Mouse (Mus musculus): ENCODE data around the gene Flvcr2. TPM values are rescaled to one million over a fixed set of nuclear protein-coding genes. Genes with fewer than 3 reads are reported as not detected.
A peak's percentile ranks its signal among the peaks of the same experiment; 100 is the strongest.

Flvcr2 gene
- polyA plus RNA-seq, 1 experiment, result 0.60 TPM

GRCm38 (mm10) chr12:85809726-85810125 is 63.4 kb downstream of the Flvcr2 start:
- TF ChIP-seq CTCF (IDR thresholded peaks at IDR 0.05; ENCODE audit: extremely low read depth, insufficient read depth, insufficient read length, insufficient replicate concordance), result no peak
- no peak for TF ChIP-seq POLR2A (IDR thresholded peaks at IDR 0.05; ENCODE audit: low read depth, low read length)
- 72% methylated on average over 6 of the region's 6 CpGs for WGBS
- Histone ChIP-seq H3K36me3 (ENCODE audit: control insufficient read depth, insufficient read depth, low read length) (peaks cover 6% of the 10 kb centered on the region; the same call in 1 of the 2 replicates), H3K4me3 (ENCODE audit: extremely low read depth, insufficient read depth, insufficient read length) (no peak overlapping the region), H3K27me3 (ENCODE audit: control insufficient read depth, insufficient read depth, low read length) (no peaks in the 10 kb centered on the region), H3K27ac (ENCODE audit: insufficient read depth, low read length) (no peak overlapping the region), H3K4me1 (ENCODE audit: control insufficient read depth, insufficient read depth, insufficient read length) (no peaks in the 10 kb centered on the region)
- no peak for DNase-seq (ENCODE audit: low read depth in 1 of 2, low spot score in 2 of 2)

- TF ChIP-seq POLR2A (IDR thresholded peaks at IDR 0.05; ENCODE audit: low read depth, low read length) (no peak), CTCF (IDR thresholded peaks at IDR 0.05; ENCODE audit: extremely low read depth, insufficient read depth, insufficient read length, insufficient replicate concordance) (no peak)
- no peak overlapping the region for H3K4me3 ChIP-seq (ENCODE audit: extremely low read depth, insufficient read depth, insufficient read length)
- no peak overlapping the region for H3K27ac ChIP-seq (ENCODE audit: insufficient read depth, low read length)
- no peaks in the 10 kb centered on the region for H3K4me1 ChIP-seq (ENCODE audit: control insufficient read depth, insufficient read depth, insufficient read length)
- no peaks in the 10 kb centered on the region for H3K27me3 ChIP-seq (ENCODE audit: control insufficient read depth, insufficient read depth, low read length)
- DNase-seq (ENCODE audit: low read depth in 1 of 2, low spot score in 2 of 2), result no peak
- peaks cover 9% of the 10 kb centered on the region for H3K36me3 ChIP-seq (ENCODE audit: control insufficient read depth, insufficient read depth, low read length)
These were observed 64.6 kb downstream of the Flvcr2 start for GRCm38 (mm10) chr12:85810959-85811358.

GRCm38 (mm10) chr12:85811676-85812075 is 65.3 kb downstream of the Flvcr2 start:
- Histone ChIP-seq H3K4me3 (ENCODE audit: extremely low read depth, insufficient read depth, insufficient read length) (no peak overlapping the region), H3K4me1 (ENCODE audit: control insufficient read depth, insufficient read depth, insufficient read length) (no peaks in the 10 kb centered on the region), H3K27ac (ENCODE audit: insufficient read depth, low read length) (no peak overlapping the region), H3K36me3 (ENCODE audit: control insufficient read depth, insufficient read depth, low read length) (peaks cover 12% of the 10 kb centered on the region), H3K27me3 (ENCODE audit: control insufficient read depth, insufficient read depth, low read length) (no peaks in the 10 kb centered on the region)
- no peak for DNase-seq (ENCODE audit: low read depth in 1 of 2, low spot score in 2 of 2)
- no peak for TF ChIP-seq POLR2A (IDR thresholded peaks at IDR 0.05; ENCODE audit: low read depth, low read length)
- no peak for TF ChIP-seq CTCF (IDR thresholded peaks at IDR 0.05; ENCODE audit: extremely low read depth, insufficient read depth, insufficient read length, insufficient replicate concordance)
- 94% methylated on average over 4 of the region's 4 CpGs for WGBS

- WGBS, result 85% methylated on average over 2 of the region's 2 CpGs
- Histone ChIP-seq H3K27me3 (ENCODE audit: control insufficient read depth, insufficient read depth, low read length) (no peaks in the 10 kb centered on the region), H3K27ac (ENCODE audit: insufficient read depth, low read length) (no peak overlapping the region), H3K4me1 (ENCODE audit: control insufficient read depth, insufficient read depth, insufficient read length) (no peaks in the 10 kb centered on the region), H3K4me3 (ENCODE audit: extremely low read depth, insufficient read depth, insufficient read length) (no peak overlapping the region), H3K36me3 (ENCODE audit: control insufficient read depth, insufficient read depth, low read length) (peaks cover 12% of the 10 kb centered on the region)
- no peak for DNase-seq (ENCODE audit: low read depth in 1 of 2, low spot score in 2 of 2)
- no peak for TF ChIP-seq CTCF (IDR thresholded peaks at IDR 0.05; ENCODE audit: extremely low read depth, insufficient read depth, insufficient read length, insufficient replicate concordance)
- no peak for TF ChIP-seq POLR2A (IDR thresholded peaks at IDR 0.05; ENCODE audit: low read depth, low read length)
These were observed 67.3 kb downstream of the Flvcr2 start for GRCm38 (mm10) chr12:85813599-85813998.

GRCm38 (mm10) chr12:85822051-85822450 is 75.7 kb downstream of the Flvcr2 start:
- TF ChIP-seq POLR2A (IDR thresholded peaks at IDR 0.05; ENCODE audit: low read depth, low read length), result no peak
- no peak for TF ChIP-seq CTCF (IDR thresholded peaks at IDR 0.05; ENCODE audit: extremely low read depth, insufficient read depth, insufficient read length, insufficient replicate concordance)
- H3K27ac ChIP-seq (ENCODE audit: insufficient read depth, low read length), result no peak overlapping the region
- no peak overlapping the region for H3K4me3 ChIP-seq (ENCODE audit: extremely low read depth, insufficient read depth, insufficient read length)
- peaks cover 8% of the 10 kb centered on the region; the same call in 1 of the 2 replicates for H3K36me3 ChIP-seq (ENCODE audit: control insufficient read depth, insufficient read depth, low read length)
- H3K4me1 ChIP-seq (ENCODE audit: control insufficient read depth, insufficient read depth, insufficient read length), result peaks cover 3% of the 10 kb centered on the region; the same call in 1 of the 2 replicates
- 88% methylated on average over 9 of the region's 9 CpGs for WGBS
- H3K27me3 ChIP-seq (ENCODE audit: control insufficient read depth, insufficient read depth, low read length), result no peaks in the 10 kb centered on the region
- no peak for DNase-seq (ENCODE audit: low read depth in 1 of 2, low spot score in 2 of 2)

- peak; percentile 90 to 91 for DNase-seq (ENCODE audit: low read depth in 1 of 2, low spot score in 2 of 2)
- H3K27ac ChIP-seq (ENCODE audit: insufficient read depth, low read length), result peak within 1 kb of the TSS; percentile 99
- peaks cover 3% of the 10 kb centered on the region; the same call in 1 of the 2 replicates for H3K4me1 ChIP-seq (ENCODE audit: control insufficient read depth, insufficient read depth, insufficient read length)
- peaks cover 5% of the 10 kb centered on the region; the same call in 1 of the 2 replicates for H3K36me3 ChIP-seq (ENCODE audit: control insufficient read depth, insufficient read depth, low read length)
- under 1% methylated on average over 67 of the region's 67 CpGs for WGBS
- H3K4me3 ChIP-seq (ENCODE audit: extremely low read depth, insufficient read depth, insufficient read length), result peak within 1 kb of the TSS; percentile 87
- H3K27me3 ChIP-seq (ENCODE audit: control insufficient read depth, insufficient read depth, low read length), result no peaks in the 10 kb centered on the region
- TF ChIP-seq POLR2A (IDR thresholded peaks at IDR 0.05; ENCODE audit: low read depth, low read length) (peak; percentile 43; the same call in 1 of the 2 replicates), CTCF (IDR thresholded peaks at IDR 0.05; ENCODE audit: extremely low read depth, insufficient read depth, insufficient read length, insufficient replicate concordance) (no peak)
These were observed 78.3 kb downstream of the Flvcr2 start, which contains the start of the genes Erg28 and Ttll5 for GRCm38 (mm10) chr12:85824438-85825264. Erg28 (minus strand) TSS chr12:85824550. Ttll5 (plus strand) TSS chr12:85824659.

GRCm38 (mm10) chr12:85825361-85825760 is 79.0 kb downstream of the Flvcr2 start:
- H3K27ac ChIP-seq (ENCODE audit: insufficient read depth, low read length), result peak overlapping the region; percentile 99
- WGBS, result 9% methylated on average over 8 of the region's 8 CpGs
- peak overlapping the region; percentile 87 for H3K4me3 ChIP-seq (ENCODE audit: extremely low read depth, insufficient read depth, insufficient read length)
- no peak for DNase-seq (ENCODE audit: low read depth in 1 of 2, low spot score in 2 of 2)
- peaks cover 3% of the 10 kb centered on the region; the same call in 1 of the 2 replicates for H3K4me1 ChIP-seq (ENCODE audit: control insufficient read depth, insufficient read depth, insufficient read length)
- TF ChIP-seq POLR2A (IDR thresholded peaks at IDR 0.05; ENCODE audit: low read depth, low read length) (no peak), CTCF (IDR thresholded peaks at IDR 0.05; ENCODE audit: extremely low read depth, insufficient read depth, insufficient read length, insufficient replicate concordance) (no peak)
- peaks cover 6% of the 10 kb centered on the region; the same call in 1 of the 2 replicates for H3K36me3 ChIP-seq (ENCODE audit: control insufficient read depth, insufficient read depth, low read length)
- H3K27me3 ChIP-seq (ENCODE audit: control insufficient read depth, insufficient read depth, low read length), result no peaks in the 10 kb centered on the region

Data from spleen, adult 2 months (tissue).